Mouse (Mus musculus) cerebellum, adult 11 months (tissue): ENCODE results near the gene Ptpre.
"Not testable (repeated sequence)": the region's sequence is repeated elsewhere in the genome, so short reads cannot be mapped to it uniquely, and the experiment has no call there.

Source experiments
- DNase-seq: peaks from one replicate; pipeline ENCODE4 v3.0.0; 2022

The Ptpre gene

DNA sequence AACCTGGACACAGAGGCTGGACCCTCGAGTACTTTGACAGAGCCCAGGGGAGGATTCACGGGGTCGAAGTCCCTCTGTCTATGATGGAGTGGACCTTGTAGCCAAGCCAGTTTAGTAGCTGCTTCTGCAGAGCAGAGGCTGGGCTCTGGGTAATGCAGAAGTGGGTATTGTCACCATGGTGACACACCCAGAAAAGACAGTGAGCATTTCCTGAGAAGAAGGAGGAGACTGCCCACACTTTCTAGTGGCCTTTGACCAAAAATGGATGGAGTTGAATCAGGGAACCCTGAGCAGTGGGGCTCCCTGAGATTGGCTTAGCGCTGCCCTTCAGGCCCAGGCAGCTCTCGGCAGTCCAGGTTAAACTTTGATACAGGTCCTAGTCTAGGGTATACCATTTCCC, 112.8 kb downstream of the Ptpre start:
- DNase-seq = no peak

- no peak for DNase-seq
Measured at GRCm38 (mm10) chr7:135651831-135652511, 114.7 kb downstream of the Ptpre start.

DNA sequence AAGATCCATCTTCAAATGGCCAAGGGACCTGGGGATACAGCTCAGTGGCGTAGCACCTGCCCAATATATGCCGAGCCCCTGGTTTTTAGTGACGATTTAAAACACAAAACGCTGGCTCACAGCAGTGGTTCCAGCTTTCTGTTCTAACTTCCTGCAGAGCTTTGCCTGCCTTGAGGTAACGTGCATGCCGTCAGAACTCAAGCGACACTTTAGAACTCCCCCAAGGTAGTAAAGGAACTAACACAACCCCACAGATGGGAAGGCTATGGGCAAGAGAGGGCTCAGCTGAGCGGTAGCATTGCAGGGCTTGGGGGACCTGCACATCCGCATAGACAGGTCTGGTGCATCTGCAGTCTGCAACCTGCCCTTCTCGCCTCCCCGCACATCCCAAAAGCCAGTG, 115.5 kb downstream of the Ptpre start:
- no peak for DNase-seq

DNA sequence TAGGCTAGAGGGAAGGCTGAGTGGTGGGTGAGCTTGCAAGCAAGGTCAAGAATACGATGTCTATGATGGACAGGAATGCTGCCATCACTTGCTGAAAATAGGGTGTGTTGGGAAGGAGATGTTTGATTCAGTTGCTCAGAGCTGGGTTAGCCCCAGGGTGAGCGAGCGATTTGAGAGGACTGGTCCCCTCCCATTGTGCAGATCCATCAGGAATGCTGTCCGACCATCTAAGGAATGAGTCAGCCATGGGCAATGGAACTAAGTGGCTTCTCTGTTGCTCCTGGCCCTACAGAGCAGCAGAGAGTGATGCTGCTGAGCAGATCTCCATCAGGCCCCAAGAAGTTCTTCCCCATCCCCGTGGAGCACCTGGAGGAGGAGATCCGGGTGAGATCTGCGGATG, 116.3 kb downstream of the Ptpre start:
- no peak for DNase-seq

GRCm38 (mm10) chr7:135654288-135654687, 117.0 kb downstream of the Ptpre start:
- DNase-seq = no peak

GRCm38 (mm10) chr7:135655113-135655512, 117.8 kb downstream of the Ptpre start:
- no peak for DNase-seq

GRCm38 (mm10) chr7:135658150-135658549, 120.9 kb downstream of the Ptpre start:
- no peak for DNase-seq

- no peak for DNase-seq
Measured at GRCm38 (mm10) chr7:135659314-135659935, 122.1 kb downstream of the Ptpre start.

DNA sequence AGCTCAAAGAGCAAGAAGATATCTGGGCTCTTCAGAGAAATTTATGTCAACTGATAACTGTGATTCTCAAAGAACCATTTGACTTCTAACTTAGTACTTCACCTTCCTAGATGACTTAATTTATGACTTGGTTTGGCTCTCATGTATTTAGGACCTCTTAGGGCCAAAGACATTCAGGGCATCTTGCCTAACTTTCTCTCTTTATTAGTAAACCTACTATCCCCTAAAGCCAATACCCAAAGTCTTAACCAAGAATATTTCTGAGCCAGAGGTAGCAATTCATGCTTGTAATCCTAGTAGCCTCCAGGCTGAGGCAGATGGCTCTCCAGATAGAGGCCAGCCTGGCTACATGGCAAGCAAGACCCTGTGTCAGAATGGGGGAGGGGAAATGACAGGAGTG, 123.0 kb downstream of the Ptpre start:
- no peak for DNase-seq

GRCm38 (mm10) chr7:135664211-135664610, 126.9 kb downstream of the Ptpre start:
- no peak for DNase-seq

DNA sequence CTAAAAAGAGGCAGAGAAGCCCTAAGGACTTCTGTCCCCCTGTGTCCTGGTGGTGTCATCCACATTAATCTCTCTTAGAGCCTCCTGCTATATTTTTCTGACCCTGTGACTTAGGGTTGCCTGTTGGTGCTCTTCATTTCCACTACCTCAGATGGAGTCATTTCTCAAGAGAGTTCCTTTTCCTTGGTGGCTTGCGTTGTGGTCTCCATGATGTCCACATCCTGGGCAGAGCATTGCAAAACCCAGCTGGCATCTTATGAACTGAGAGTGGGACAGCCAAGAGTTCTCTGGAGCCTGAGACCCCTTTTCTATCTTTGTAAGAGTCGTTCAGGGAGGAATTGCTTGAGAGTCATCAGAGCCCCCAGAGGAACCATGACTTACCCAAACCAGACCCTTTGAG, 129.0 kb downstream of the Ptpre start:
- DNase-seq = no peak

GRCm38 (mm10) chr7:135668852-135669739, 131.8 kb downstream of the Ptpre start:
- DNase-seq = peak; percentile 43

- DNase-seq = no peak
Measured at GRCm38 (mm10) chr7:135673576-135673975, 136.3 kb downstream of the Ptpre start.

GRCm38 (mm10) chr7:135676722-135677121, 139.4 kb downstream of the Ptpre start:
- no peak for DNase-seq

DNA sequence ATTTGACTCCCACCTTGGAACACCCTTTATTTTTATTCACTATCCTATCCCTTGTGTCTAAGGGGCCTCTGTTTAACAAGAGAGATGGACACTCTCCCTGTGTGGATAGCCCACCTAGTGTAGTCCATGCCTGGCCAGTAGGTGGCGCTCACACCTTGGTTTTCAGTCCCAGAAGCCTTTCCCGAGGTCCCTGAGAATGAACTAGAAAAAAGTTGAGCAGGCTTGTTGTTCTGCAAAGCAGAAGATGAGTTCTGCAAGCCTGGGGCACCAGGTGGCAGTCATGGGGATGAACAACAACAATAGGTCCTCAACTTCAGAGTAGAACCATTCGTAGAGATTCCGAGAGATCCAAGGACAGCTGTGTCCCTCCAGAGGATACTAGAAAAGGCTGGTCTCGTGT, 143.1 kb downstream of the Ptpre start:
- DNase-seq = no peak

GRCm38 (mm10) chr7:135684098-135684497, 146.8 kb downstream of the Ptpre start:
- not testable (repeated sequence) for DNase-seq

GRCm38 (mm10) chr7:135684938-135685337, 147.7 kb downstream of the Ptpre start:
- DNase-seq = no peak

GRCm38 (mm10) chr7:135689396-135689795, 152.1 kb downstream of the Ptpre start:
- DNase-seq = no peak

GRCm38 (mm10) chr7:135691941-135692340, 154.7 kb downstream of the Ptpre start:
- DNase-seq = no peak

DNA sequence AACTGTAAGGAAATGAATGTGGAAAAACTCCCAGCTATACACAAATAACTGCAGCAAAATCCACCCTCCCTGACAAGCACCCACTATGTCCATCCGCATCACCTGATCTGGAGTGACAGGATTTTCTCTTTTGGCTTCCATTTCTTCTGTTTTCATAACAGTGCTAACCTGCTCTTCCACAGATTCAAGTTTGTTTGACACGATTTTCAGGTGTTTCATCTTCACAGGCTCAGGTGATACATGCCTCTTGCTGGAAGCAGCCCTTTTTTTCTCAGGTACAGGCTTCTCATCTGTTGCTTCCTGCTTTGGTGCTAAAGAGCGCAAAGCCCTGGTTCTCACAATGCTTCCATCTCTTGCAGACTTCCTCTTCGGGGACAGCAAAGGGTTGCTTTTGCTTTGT, 156.8 kb downstream of the Ptpre start:
- DNase-seq = no peak

GRCm38 (mm10) chr7:135694796-135695195, 157.5 kb downstream of the Ptpre start:
- no peak for DNase-seq

GRCm38 (mm10) chr7:135696127-135696526, 158.8 kb downstream of the Ptpre start:
- DNase-seq = no peak

- DNase-seq = not testable (repeated sequence)
Measured at GRCm38 (mm10) chr7:135697021-135697740, 159.9 kb downstream of the Ptpre start.
